Mouse (Mus musculus): ENCODE results near the gene Npepps. TPM values are rescaled to one million over a fixed set of nuclear protein-coding genes. Genes with fewer than 3 reads are reported as not detected.
"Not testable (repeated sequence)": the region's sequence is repeated elsewhere in the genome, so short reads cannot be mapped to it uniquely, and the experiment has no call there.

The Npepps gene
- total RNA-seq, 2 experiments from 2014 or later, result 46.3 to 54.3 TPM

GRCm38 (mm10) chr11:97272835-97273234, 7.6 kb downstream of the Npepps start:
- DNase-seq, result no peak
- intact Hi-C loops (cut with DNase I; ENCODE audit: low total_unique reads), result no loop called here

- DNase-seq; intact Hi-C loops (cut with DNase I; ENCODE audit: low total_unique reads): not testable (repeated sequence)
These were observed 10.4 kb downstream of the Npepps start for GRCm38 (mm10) chr11:97270004-97270403.

GRCm38 (mm10) chr11:97266544-97266943, 13.9 kb downstream of the Npepps start:
- DNase-seq; intact Hi-C loops (cut with DNase I; ENCODE audit: low total_unique reads): not testable (repeated sequence)

- DNase-seq, result not testable (repeated sequence)
- intact Hi-C loops (cut with DNase I; ENCODE audit: low total_unique reads), result loop anchor here (10.0 kb wide), 1 partner anchor 55 kb away; no protein-coding TSS in a partner anchor
These were observed 30.8 kb downstream of the Npepps start for GRCm38 (mm10) chr11:97249649-97250048.

GRCm38 (mm10) chr11:97246510-97247159, 33.8 kb downstream of the Npepps start:
- no peak for DNase-seq
- intact Hi-C loops (cut with DNase I; ENCODE audit: low total_unique reads), result no loop called here

- DNase-seq, result no peak
- intact Hi-C loops (cut with DNase I; ENCODE audit: low total_unique reads), result no loop called here
These were observed 39.1 kb downstream of the Npepps start for GRCm38 (mm10) chr11:97241321-97241720.

GRCm38 (mm10) chr11:97237976-97238375, 42.5 kb downstream of the Npepps start:
- intact Hi-C loops (cut with DNase I; ENCODE audit: low total_unique reads), result no loop called here
- DNase-seq, result no peak

- DNase-seq, result no peak
- intact Hi-C loops (cut with DNase I; ENCODE audit: low total_unique reads), result no loop called here
These were observed 48.0 kb downstream of the Npepps start for GRCm38 (mm10) chr11:97232436-97232835.

GRCm38 (mm10) chr11:97229396-97229795, 51.0 kb downstream of the Npepps start:
- DNase-seq, result no peak
- intact Hi-C loops (cut with DNase I; ENCODE audit: low total_unique reads), result no loop called here

GRCm38 (mm10) chr11:97228985-97229384, 51.5 kb downstream of the Npepps start:
- no peak for DNase-seq
- intact Hi-C loops (cut with DNase I; ENCODE audit: low total_unique reads), result no loop called here

GRCm38 (mm10) chr11:97226131-97226530, 54.3 kb downstream of the Npepps start:
- intact Hi-C loops (cut with DNase I; ENCODE audit: low total_unique reads), result no loop called here
- no peak for DNase-seq

GRCm38 (mm10) chr11:97223485-97223884, 57.0 kb downstream of the Npepps start:
- intact Hi-C loops (cut with DNase I; ENCODE audit: low total_unique reads), result no loop called here

GRCm38 (mm10) chr11:97221611-97222010, 58.8 kb downstream of the Npepps start:
- no peak for DNase-seq
- intact Hi-C loops (cut with DNase I; ENCODE audit: low total_unique reads), result no loop called here

More at GRCm38 (mm10) chr11:97223485-97223884, 57.0 kb downstream of the Npepps start:
- DNase-seq, result no peak

GRCm38 (mm10) chr11:97220211-97220610, 60.2 kb downstream of the Npepps start:
- intact Hi-C loops (cut with DNase I; ENCODE audit: low total_unique reads), result no loop called here
- DNase-seq, result no peak

GRCm38 (mm10) chr11:97214411-97214810, 66.0 kb downstream of the Npepps start:
- no peak for DNase-seq
- intact Hi-C loops (cut with DNase I; ENCODE audit: low total_unique reads), result no loop called here

- no peak for DNase-seq
- intact Hi-C loops (cut with DNase I; ENCODE audit: low total_unique reads), result no loop called here
These were observed 69.6 kb downstream of the Npepps start for GRCm38 (mm10) chr11:97210728-97211400.

- intact Hi-C loops (cut with DNase I; ENCODE audit: low total_unique reads), result loop anchor here (10.0 kb wide), 1 partner anchor 188 kb away; no protein-coding TSS in a partner anchor
- no peak for DNase-seq
These were observed 73.4 kb downstream of the Npepps start for GRCm38 (mm10) chr11:97207011-97207422.

- intact Hi-C loops (cut with DNase I; ENCODE audit: low total_unique reads), result no loop called here
- DNase-seq, result no peak
These were observed 80.9 kb downstream of the Npepps start for GRCm38 (mm10) chr11:97199519-97199918.

GRCm38 (mm10) chr11:97198601-97199000, 81.8 kb downstream of the Npepps start:
- intact Hi-C loops (cut with DNase I; ENCODE audit: low total_unique reads), result no loop called here
- peak; percentile 27 for DNase-seq

- no peak for DNase-seq
- intact Hi-C loops (cut with DNase I; ENCODE audit: low total_unique reads), result no loop called here
These were observed 83.4 kb downstream of the Npepps start for GRCm38 (mm10) chr11:97197021-97197420.

GRCm38 (mm10) chr11:97196541-97196940, 83.9 kb downstream of the Npepps start:
- intact Hi-C loops (cut with DNase I; ENCODE audit: low total_unique reads), result no loop called here

More at GRCm38 (mm10) chr11:97196541-97196940, 83.9 kb downstream of the Npepps start:
- DNase-seq, result no peak

Measured in gastrocnemius, postnatal 14 days (tissue).